Mouse (Mus musculus) pancreas, adult 10 weeks (tissue): Measurements from ENCODE around the gene Mavs. TPM values are rescaled to one million over a fixed set of nuclear protein-coding genes. Genes with fewer than 3 reads are reported as not detected.

ENCODE experiments used
- polyA plus RNA-seq: library from polyadenylated mRNA; stranded (reverse); fragments of 350-450 nt; fragmentation: Illumina TruSeq; extraction: RNeasy Lipid Tissue Mini Kit (QIAGEN cat#74804); gene quantifications from one replicate; pipeline ENCODE4 v1.2.3, GENCODE M21; 2015; ENCODE audit warnings: low read depth, low replicate concordance; ENCODE audit not compliant: insufficient read depth

Mavs gene
- 7.2 TPM for polyA plus RNA-seq

DNA sequence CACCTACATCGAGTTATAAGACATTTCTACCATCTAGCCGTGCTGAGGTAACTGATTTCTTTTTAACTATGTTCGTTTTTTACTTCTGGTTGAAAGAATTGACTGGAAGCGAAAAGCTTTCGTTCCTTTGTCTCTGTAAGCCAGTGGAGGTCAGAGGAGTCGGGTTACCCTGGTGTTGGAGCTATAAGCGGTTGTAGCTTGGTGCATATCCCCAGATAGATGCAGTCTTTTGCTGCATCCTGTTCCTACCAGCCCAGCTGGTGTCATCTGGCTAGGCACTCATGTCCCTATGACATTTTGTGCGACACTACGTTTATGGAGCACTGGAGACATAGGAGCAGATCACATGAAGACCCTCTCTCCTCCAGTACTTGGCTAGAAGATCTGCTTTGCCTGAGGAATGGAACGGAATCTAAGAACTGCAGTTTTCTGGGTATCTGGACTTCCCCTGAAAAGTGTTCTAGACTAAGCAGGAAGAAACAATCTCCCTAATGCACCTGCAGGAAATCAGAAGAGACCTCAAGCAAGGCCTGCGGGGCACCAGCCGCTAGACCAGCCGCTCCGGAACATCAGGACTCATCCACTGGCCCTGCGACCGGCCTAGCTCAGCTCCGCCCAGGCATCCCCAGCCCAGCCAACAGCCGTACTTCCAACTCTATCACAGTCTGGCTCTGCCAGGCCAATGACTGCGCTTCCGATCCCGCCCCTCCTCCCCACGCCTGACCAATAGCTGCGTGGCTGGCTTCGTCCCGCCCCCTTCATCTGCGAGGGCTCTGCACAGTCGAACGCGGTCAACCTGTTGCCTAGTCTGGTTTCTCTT is at the start of gene Mavs:
Gene Mavs, plus strand, starts transcription at position 757 of the 820 bp plus-strand sequence.

DNA sequence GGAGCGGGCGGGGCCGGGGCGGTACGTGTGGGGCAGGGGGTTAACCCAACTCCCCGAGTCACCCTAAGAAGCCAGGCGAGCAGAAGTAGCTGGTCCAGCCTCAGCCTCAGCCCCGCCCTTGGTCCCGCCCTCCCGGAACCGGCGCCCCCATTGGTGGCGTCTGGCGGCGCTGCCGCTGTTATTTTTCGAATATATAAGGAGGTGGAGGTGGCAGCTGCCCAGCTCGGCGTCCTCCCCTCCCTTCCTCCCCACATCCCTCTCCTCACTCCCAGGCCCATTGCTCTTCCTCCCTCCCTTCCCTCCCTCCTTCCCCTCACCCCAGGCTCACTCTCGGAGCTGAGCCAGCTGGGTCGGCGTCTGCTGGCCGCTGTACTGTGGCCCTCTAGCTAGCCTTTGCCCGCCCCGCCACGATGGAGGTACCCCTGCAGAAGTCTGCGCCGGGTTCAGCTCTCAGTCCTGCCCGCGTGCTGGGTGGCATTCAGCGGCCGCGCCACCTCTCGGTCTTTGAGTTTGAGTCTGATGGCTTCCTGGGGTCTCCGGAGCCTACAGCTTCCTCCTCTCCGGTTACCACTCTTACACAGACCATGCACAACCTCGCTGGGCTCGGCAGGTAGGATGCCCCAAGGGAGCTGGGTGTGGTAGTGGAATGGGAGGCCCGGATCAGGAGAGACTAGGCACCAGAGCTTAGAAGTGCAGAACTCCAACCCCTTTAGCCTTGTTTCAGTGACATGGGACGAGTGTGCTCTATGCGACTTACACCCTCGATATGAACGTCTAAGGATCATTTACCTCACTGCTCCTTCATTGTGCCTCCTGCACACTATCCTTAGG is 46.9 kb upstream of the Mavs start, which contains the start of the genes Cdc25b and Spef1:
Gene Cdc25b, plus strand, starts transcription at position 179 of the 831 bp plus-strand sequence.
Gene Spef1, minus strand, starts transcription at position 512 of the 831 bp plus-strand sequence.

DNA sequence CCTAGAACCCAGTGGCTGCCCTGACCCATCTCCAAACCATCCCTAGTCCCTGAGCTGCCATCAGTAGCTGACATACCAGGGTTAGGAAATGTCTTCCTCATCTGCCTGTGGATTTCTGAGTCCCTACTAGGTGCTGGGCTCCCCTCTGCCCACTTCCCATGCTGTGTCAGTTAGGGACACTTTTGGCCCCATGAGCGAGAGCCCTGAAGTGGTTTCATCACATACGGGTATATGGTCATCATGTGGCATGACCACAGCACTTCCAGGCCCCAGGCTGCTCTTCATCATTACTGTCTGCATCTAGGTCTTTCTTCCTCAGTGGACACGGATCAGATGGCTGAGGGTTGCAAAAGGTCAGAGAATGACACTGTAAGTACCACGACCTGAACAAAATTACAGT is 27.1 kb upstream of the Mavs start, which contains the start of gene Ap5s1:
Gene Ap5s1, plus strand, starts transcription at position 301 of the 400 bp plus-strand sequence.

DNA sequence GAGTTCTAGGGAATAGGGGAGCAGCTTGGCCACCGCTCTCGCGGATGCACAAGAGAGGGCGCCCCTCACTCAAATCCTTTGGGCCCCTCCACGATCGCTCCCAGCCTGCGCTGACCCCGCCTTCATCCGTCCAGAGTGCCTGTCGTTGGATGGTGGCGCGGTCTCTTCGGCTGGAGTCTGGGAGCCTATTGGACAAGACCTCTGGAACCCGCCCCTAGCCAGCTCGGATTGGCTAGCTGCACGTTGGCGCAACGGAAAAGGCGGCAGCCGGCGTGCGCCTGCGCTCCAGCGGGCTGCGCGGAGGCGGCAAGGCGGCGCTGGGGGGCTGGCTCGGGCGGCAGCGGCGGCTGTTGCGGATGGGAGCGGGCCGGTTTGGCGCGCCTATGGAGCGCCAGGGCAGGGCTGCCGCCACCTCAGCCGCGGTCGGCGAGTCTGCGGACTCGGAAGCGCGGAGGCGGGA is 28.4 kb downstream of the Mavs start, which contains the start of gene Pank2:
Gene Pank2, plus strand, starts transcription at position 283 of the 460 bp plus-strand sequence.

Other genes with a start within 250 kb of the Mavs start
- gene Gfra4, start 191.0 kb upstream of the Mavs start, polyA plus RNA-seq = 2.2 TPM
- gene Adam33, start 170.2 kb upstream of the Mavs start, polyA plus RNA-seq = 28.8 TPM
- gene Siglec1, start 147.3 kb upstream of the Mavs start, polyA plus RNA-seq = 0.44 TPM
- gene Hspa12b, start 106.8 kb upstream of the Mavs start, polyA plus RNA-seq = 6.4 TPM
- gene Gm11037, start 100.6 kb upstream of the Mavs start, polyA plus RNA-seq = not detected
- 3.5 TPM for gene 1700037H04Rik, start 74.0 kb upstream of the Mavs start, polyA plus RNA-seq
- 14.3 TPM for gene Cenpb, start 54.0 kb upstream of the Mavs start, polyA plus RNA-seq
- 1.2 TPM for gene Cdc25b, start 47.1 kb upstream of the Mavs start, polyA plus RNA-seq
- 5.1 TPM for gene Spef1, start 46.8 kb upstream of the Mavs start, polyA plus RNA-seq
- 7.0 TPM for gene Ap5s1, start 27.0 kb upstream of the Mavs start, polyA plus RNA-seq
- gene Pank2, start 28.4 kb downstream of the Mavs start, polyA plus RNA-seq = 14.5 TPM
- 0.52 TPM for gene Rnf24, start 118.8 kb downstream of the Mavs start, polyA plus RNA-seq